Mouse (Mus musculus) CD4-positive, CD25-positive, alpha-beta regulatory T cell, adult 2 months (primary cell): ENCODE data around the gene Cyb561d1.

Experiments
- DNase-seq: peaks from one replicate; pipeline ENCODE4 v3.0.0-alpha.2; 2012; ENCODE audit warnings: low read depth, low spot score

Cyb561d1 gene

GRCm38 (mm10) chr3:108203621-108204325 lies 2.8 kb upstream of the Cyb561d1 start:
- DNase-seq, result peak; percentile 83

- no peak for DNase-seq
Observed at GRCm38 (mm10) chr3:108203212-108203611, 2.2 kb upstream of the Cyb561d1 start.

- no peak for DNase-seq
Observed at GRCm38 (mm10) chr3:108202506-108202905, 1.5 kb upstream of the Cyb561d1 start.

- no peak for DNase-seq
Observed at GRCm38 (mm10) chr3:108199231-108199630, 1.8 kb downstream of the Cyb561d1 start.

- no peak for DNase-seq
Observed at GRCm38 (mm10) chr3:108197066-108197497, 3.9 kb downstream of the Cyb561d1 start.

GRCm38 (mm10) chr3:108195941-108196590 lies 4.9 kb downstream of the Cyb561d1 start:
- no peak for DNase-seq

GRCm38 (mm10) chr3:108195287-108195686 lies 5.7 kb downstream of the Cyb561d1 start:
- DNase-seq, result no peak

- no peak for DNase-seq
Observed at GRCm38 (mm10) chr3:108193686-108194085, 7.3 kb downstream of the Cyb561d1 start.

- DNase-seq, result no peak
Observed at GRCm38 (mm10) chr3:108189897-108190296, 11.1 kb downstream of the Cyb561d1 start.

GRCm38 (mm10) chr3:108188716-108189490 lies 12.1 kb downstream of the Cyb561d1 start:
- DNase-seq, result no peak

GRCm38 (mm10) chr3:108187111-108187795 lies 13.8 kb downstream of the Cyb561d1 start:
- DNase-seq, result no peak

- peak; percentile 70 for DNase-seq
Observed at GRCm38 (mm10) chr3:108186098-108187047, 14.6 kb downstream of the Cyb561d1 start, which contains the start of gene Amigo1. Gene Amigo1, plus strand, starts transcription at chr3:108186335.

GRCm38 (mm10) chr3:108185460-108186097 lies 15.4 kb downstream of the Cyb561d1 start:
- DNase-seq, result no peak

GRCm38 (mm10) chr3:108184742-108185141 lies 16.3 kb downstream of the Cyb561d1 start:
- DNase-seq, result no peak

GRCm38 (mm10) chr3:108180514-108180913 lies 20.5 kb downstream of the Cyb561d1 start:
- DNase-seq, result no peak

GRCm38 (mm10) chr3:108178756-108179715 lies 22.0 kb downstream of the Cyb561d1 start:
- no peak for DNase-seq

- DNase-seq, result no peak
Observed at GRCm38 (mm10) chr3:108174672-108175531, 26.1 kb downstream of the Cyb561d1 start.

GRCm38 (mm10) chr3:108169199-108169598 lies 31.8 kb downstream of the Cyb561d1 start:
- DNase-seq, result no peak
